Mouse (Mus musculus) T-helper 17 cell (primary cell): ENCODE measurements around the gene Gm26661.

Source experiments
- in situ Hi-C, 2 experiments: fragments of 300-600 bp; cut with MboI, MseI; formaldehyde crosslinking; loops; 1 replicate in 1 of 2; 2 replicates in 1 of 2; pipeline ENCODE4 v1.15.1; 2025; ENCODE audit warnings: high pct_unique_total_duplicates in 2 of 2

Gm26661 gene

DNA sequence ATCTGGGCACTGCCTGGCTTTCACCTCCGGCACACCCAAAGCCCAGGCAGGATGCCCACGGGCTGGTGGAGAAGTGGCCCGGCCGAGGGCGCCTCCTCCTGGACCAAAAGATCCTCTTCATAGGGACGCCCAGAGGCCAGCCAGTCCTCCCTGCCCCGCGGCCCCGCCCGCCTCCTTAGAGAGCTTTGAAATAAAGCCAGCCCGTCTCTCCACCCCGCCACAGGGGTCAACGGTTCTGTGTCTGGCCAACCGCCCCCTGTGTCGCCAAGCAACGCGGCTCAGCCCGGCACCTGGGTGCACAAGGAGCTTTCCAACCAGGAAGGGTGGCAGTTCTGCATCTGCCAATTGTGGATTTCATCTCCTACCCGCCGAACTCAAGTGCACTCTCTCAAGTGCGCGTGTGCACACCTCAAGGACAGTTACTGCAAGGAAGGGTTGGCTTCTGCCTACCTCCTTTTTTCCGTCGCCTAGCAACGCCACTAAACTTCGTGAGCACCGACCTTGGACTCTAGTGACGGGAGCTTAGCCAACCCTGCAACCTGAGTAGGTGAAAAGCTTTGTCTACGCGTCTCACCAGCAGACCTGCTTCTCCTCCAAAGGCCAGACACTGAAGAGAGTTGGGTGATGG, at the start of gene Gm26661:
Gene Gm26661, plus strand, starts transcription at position 56 of the 628 bp plus-strand sequence.
- in situ Hi-C loops = no loop called here

DNA sequence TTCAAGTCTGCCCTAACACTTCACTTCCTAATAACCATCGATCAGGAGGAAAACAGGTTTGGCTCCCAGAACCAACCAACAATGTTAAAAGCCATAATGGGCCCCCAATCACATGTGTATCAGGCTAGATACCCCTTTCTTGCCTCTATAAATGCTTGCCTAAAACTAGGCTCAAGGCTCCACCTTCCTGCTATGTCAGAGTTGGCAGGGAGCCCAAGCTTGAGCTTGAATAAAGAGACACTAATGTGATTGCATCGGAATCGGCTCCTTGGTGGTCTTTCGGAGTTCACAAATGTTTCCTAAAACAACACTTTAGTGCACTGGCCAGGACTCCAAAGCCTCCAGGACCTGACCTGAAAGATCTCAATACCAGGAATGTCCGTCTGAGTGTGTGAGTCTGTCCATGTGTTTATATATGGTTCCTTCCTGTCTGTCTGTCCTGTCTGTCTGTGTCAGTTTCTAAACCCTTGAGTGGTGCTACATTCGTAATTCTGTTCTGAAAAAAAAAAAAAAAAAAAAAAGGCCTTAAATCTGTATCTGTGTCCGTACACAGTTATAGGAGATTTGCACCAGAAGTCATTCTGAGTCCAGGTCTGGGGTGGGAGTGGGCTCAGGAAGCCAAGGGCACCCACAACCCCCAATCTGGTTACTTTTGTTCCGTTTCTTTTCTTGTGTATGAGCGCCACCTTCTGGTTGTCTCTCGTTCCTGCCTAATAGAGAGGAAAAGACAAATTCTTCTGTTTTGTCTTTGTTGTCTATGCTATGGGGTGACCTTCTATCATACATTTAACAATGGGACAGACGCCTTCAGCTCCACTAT, 42.2 kb upstream of the Gm26661 start:
- in situ Hi-C loops = loop anchor here (5.0 to 25.0 kb wide), 3 partner anchors 182 to 1612 kb away; partner anchors contain the start of genes Gm3558 (in 2 of the 2), Gm3476 (in 1 of the 2) and Gm6356 (in 1 of the 2)

DNA sequence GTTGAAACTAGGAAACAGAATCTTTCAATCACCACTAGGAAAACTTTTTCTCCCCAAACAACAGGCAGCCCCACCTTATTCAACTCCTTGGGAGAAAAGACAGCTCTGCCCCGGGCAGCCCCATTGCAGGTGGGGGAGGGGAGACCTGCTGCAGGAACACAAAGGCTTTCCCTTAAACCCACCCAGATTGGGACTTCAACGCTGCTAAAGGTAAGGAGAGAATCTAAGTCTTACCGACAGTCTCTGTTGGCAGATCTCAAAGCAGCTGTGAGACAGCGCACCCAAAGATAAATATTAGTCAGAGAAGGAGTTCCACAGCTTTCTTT, 41.7 kb upstream of the Gm26661 start:
- in situ Hi-C loops = loop anchor here (5.0 to 25.0 kb wide), 4 partner anchors 182 to 1612 kb away; partner anchors contain the start of genes Gm3558 (in 2 of the 2), Gm3476 (in 1 of the 2), Gm3667 (in 1 of the 2) and Gm6356 (in 1 of the 2)

DNA sequence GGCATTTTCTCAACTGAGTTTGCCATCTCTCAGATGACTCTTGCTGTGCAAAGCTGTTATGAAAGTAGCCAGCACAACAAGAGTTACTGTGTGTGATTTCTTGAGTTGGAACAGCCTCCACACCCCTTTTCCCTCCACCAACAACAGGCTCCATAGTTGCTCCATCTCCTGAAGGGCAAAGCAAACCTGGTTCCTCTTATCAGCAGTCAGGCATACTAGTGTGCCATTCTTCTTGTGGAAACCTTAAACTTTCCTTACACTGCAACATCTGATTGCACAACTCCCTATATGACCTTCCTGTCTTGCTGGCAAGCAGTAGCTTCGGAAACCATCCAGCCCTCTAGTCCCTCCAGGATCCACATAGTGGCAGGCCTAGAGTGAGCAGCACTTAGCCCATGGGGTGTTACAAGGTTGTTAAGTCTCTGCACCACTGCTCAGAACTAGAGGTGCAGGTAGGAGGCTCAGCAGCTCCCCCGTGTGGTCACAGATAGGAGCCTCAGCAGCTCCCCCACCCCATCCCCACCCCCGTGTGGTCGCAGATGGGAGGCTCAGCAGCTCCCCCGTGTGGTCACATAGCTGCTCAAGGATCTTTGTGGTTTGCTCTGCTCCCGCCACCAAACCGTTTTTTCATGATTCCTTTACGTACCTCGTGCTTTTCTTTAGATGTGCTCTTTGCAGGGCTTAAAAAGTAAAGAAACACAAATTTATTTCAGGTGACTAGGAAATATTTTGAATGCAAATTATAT, 25.6 kb upstream of the Gm26661 start:
- in situ Hi-C loops = loop anchor here in 1 of 2 experiments (25.0 kb wide), 1 partner anchor 878 kb away; the partner anchor contains the start of gene Gm3667

- in situ Hi-C loops = loop anchor here in 1 of 2 experiments (25.0 kb wide), 1 partner anchor 887 kb away; the partner anchor contains the start of gene Gm3667
These were observed 17.5 kb upstream of the Gm26661 start for GRCm38 (mm10) chr14:7773714-7774389.

DNA sequence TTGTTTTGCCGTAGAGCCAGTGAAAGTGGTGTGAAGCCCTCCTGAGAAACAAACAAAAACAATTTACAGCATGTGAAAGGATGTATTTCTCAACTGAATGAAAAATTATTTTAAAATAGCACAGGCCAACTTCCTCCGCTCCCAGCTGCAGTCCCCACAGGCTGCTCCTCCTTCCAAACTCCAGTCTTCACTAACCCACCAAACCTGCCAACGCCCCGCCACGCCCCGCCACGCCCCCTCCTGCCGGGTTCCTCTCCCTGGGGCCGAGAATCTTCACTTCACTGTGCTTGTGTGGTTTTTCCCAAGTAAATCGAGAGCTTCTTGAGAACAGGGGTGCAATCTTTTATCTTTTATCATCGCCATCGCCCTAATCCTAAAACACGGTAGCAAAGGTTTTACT, 5.3 kb upstream of the Gm26661 start:
- in situ Hi-C loops = no loop called here

GRCm38 (mm10) chr14:7789266-7790030, 1.9 kb upstream of the Gm26661 start:
- in situ Hi-C loops = no loop called here

- in situ Hi-C loops = no loop called here
These were observed 291 bp upstream of the Gm26661 start for GRCm38 (mm10) chr14:7791061-7791531.

- in situ Hi-C loops = no loop called here
These were observed 4.6 kb downstream of the Gm26661 start for GRCm38 (mm10) chr14:7795961-7796360.

GRCm38 (mm10) chr14:7800611-7801010, 9.2 kb downstream of the Gm26661 start:
- in situ Hi-C loops = no loop called here

- in situ Hi-C loops = no loop called here
These were observed 10.4 kb downstream of the Gm26661 start for GRCm38 (mm10) chr14:7801831-7802230.

GRCm38 (mm10) chr14:7803874-7804557, 12.6 kb downstream of the Gm26661 start:
- in situ Hi-C loops = no loop called here

DNA sequence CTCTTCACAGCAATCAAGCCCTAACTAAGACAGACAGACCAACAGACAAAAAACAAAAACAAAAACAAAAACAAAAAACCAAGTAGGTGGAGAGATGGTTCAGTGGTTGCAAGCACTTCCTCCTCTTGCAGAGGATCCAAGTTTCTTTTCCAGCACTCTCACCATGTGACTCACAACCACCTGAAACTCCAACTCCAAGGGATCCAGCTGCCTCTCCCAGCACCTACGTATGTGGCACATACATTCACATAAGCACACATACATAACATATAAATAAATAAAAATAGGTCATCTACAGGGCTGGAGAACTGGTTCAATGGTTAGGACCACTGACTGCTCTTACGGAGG, 13.1 kb downstream of the Gm26661 start:
- in situ Hi-C loops = no loop called here

DNA sequence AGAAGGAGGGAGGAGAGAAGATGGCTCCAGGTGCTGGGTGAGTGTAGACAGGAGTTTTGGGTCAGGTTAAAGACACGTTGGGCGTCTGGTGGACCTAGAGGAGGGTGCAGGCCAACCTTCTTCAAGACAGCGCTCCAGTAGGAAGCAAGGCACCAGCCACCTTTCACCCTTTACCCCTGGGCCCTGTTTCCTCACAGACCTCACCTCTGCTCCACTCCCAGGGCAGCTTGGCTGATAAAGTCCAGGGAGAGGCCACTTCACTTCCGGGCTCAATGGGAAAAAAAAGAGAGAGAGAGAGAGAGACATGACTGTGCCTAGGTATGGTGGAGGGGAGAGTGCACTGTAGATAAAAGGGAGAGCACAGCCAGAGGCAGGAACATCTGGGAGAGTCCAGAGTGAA, 16.3 kb downstream of the Gm26661 start:
- in situ Hi-C loops = no loop called here

GRCm38 (mm10) chr14:7808501-7808981, 17.2 kb downstream of the Gm26661 start:
- in situ Hi-C loops = no loop called here

- in situ Hi-C loops = no loop called here
These were observed 17.9 kb downstream of the Gm26661 start for GRCm38 (mm10) chr14:7809043-7809955.

- in situ Hi-C loops = loop anchor here (5.0 to 10.0 kb wide), 4 partner anchors 74 to 174 kb away; partner anchors contain the start of gene Dnase1l3 (in 1 of the 2)
These were observed 26.5 kb downstream of the Gm26661 start, which contains the start of gene Flnb for GRCm38 (mm10) chr14:7817770-7818462. Flnb (plus strand) TSS chr14:7817957.
